Mouse (Mus musculus) thymus, adult 2 months (tissue): ENCODE measurements around the gene Clcnkb.

Experiments
- CTCF ChIP-seq: fragments of 200-500 bp; IDR thresholded peaks from 2 replicates; pipeline ENCODE4 v1.5.1; 2012; ENCODE audit warnings: mild to moderate bottlenecking, control low read depth, low read length, moderate library complexity, borderline replicate concordance; ENCODE audit not compliant: control insufficient read depth, poor library complexity, insufficient read depth; ENCODE audit errors: extremely low read depth
- POLR2A ChIP-seq: fragments of 200-500 bp; IDR thresholded peaks from 2 replicates; pipeline ENCODE4 v1.6.1; 2012; ENCODE audit warnings: mild to moderate bottlenecking, low read length, control low read depth, moderate library complexity; ENCODE audit not compliant: control insufficient read depth, poor library complexity, insufficient read depth; ENCODE audit errors: extremely low read depth

- TF ChIP-seq CTCF: no peak
- TF ChIP-seq POLR2A: no peak
Observed at GRCm38 (mm10) chr4:141440877-141441276, 25.1 kb upstream of the Clcnkb start.
